Mouse (Mus musculus) limb, embryonic 10.5 days (tissue): ENCODE results near the gene Tmem245. TPM values are rescaled to one million over a fixed set of nuclear protein-coding genes. Genes with fewer than 3 reads are reported as not detected.

ENCODE experiments used
- DNase-seq: peaks from one replicate; pipeline ENCODE4 v3.0.0-alpha.2; 2017; ENCODE audit warnings: low spot score
- H3K27ac ChIP-seq: fragments of 300-500 bp; sonication (generic); 2 replicates; pipeline ENCODE4 v1.5.1; 2016; ENCODE audit warnings: mild to moderate bottlenecking
- H3K27me3 ChIP-seq: fragments of 300-500 bp; sonication (generic); 2 replicates; pipeline ENCODE4 v1.6.1; 2016; ENCODE audit warnings: low read depth, mild to moderate bottlenecking; ENCODE audit not compliant: poor library complexity, severe bottlenecking
- H3K36me3 ChIP-seq: fragments of 300-500 bp; sonication (generic); 2 replicates; pipeline ENCODE4 v1.6.1; 2016; ENCODE audit warnings: mild to moderate bottlenecking, moderate library complexity
- H3K4me1 ChIP-seq: fragments of 300-500 bp; sonication (generic); 2 replicates; pipeline ENCODE4 v1.6.1; 2016
- H3K4me3 ChIP-seq: fragments of 300-500 bp; sonication (generic); 2 replicates; pipeline ENCODE4 v1.5.1; 2016; ENCODE audit warnings: mild to moderate bottlenecking, moderate library complexity
- H3K9me3 ChIP-seq: fragments of 300-500 bp; sonication (generic); replicated peaks from 2 replicates; pipeline ENCODE4 v1.6.1; 2016; ENCODE audit warnings: mild to moderate bottlenecking
- WGBS: fragments of 180-500 bp; shearing (Covaris S2); methylation state at CpG from one replicate; pipeline ENCODE4 v1.1.7; 2016; 5-methylcytosine and 5-hydroxymethylcytosine counted together
- polyA plus RNA-seq: library from polyadenylated mRNA; unstranded; fragments of >200 nt; fragmentation: Nextera tagmentation; extraction: Ambion mirVana; gene quantifications from 2 replicates; pipeline ENCODE4 v1.2.1, GENCODE M21; 2016

The Tmem245 gene
- polyA plus RNA-seq = 13.6 and 14.7 TPM in 2 replicates

DNA sequence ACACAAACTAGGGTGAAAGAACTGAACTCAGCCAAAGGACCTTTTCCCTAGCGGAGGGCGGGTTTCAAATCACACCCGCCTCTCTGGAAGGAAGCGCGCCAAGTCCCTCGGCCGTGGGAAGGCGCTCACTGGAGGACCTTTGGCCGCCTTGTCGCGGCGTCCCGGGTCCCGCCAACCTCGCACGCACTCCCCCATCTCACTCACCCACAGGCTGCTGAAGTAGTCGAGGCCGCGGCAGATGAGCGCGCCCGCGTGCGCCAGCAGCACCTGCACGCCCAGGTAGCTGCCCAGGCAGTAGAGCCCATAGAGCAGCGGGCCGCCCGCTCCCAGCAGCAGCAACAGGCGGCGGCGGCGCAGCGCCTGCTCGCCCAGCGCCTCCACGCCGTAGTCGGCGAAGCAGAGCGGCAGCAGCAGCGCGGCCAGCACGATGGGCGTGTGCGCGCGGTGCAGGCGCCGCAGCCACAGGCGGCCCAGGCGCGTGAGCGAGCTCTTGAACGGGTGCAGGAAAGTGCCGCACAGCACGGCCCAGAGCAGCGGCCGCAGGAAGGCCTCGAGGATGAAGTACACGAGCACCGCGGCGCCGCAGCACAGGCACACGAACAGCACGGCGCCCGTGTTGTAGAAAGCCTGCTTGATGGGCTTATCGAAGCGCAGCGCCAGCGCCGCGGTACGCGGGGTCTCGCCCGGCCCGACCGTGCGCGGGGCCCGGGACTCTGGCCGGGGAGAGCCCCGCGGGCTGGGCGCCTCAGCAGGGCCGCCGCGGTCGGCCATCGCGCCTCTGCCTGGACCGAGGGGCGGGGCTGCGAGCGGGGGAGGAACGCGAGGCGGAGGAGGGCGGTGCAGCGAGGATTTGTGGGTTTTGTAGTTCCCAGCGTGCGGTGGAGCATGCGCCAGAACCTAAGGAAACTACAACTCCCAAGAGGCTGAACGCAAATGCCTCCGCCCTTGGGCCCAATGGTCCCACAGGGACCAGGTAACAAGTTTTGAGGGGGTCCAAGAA lies at the start of gene Tmem245:
TSS of gene Tmem245 (minus strand) at position 797 of the 1,000 bp plus-strand sequence.
- peak within 1 kb of the TSS; percentile 96 for H3K27ac ChIP-seq
- H3K36me3 ChIP-seq = no peaks in the 10 kb centered on the region
- peak within 1 kb of the TSS; percentile 88 for H3K4me3 ChIP-seq
- H3K4me1 ChIP-seq = peaks cover 38% of the 10 kb centered on the region
- peak; percentile 95 for DNase-seq
- WGBS = under 1% methylated on average over 106 of the region's 107 CpGs
- no peaks in the 10 kb centered on the region for H3K9me3 ChIP-seq
- H3K27me3 ChIP-seq = no peaks in the 10 kb centered on the region

DNA sequence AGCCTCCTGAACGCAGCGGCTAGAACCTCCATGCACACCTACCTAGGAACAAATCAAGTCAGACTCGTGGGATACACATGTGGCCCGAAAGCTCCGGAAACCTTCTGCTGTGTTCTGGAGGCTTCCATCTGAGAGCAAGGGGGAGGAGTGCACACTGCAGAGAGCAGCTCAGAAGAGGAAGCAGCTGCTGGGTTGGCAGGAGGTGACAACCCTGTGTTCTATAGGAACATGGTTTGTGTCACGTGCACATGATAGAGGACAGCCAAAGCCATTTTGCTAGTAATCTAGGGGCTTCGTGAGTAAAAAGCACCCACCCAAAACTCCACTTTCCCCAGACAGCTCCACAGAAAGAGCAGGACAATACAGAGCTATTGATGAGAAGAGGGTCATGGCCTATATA lies 46.1 kb upstream of the Tmem245 start:
- Histone ChIP-seq H3K4me1 (peaks cover 13% of the 10 kb centered on the region), H3K4me3 (no peak overlapping the region), H3K27ac (no peak overlapping the region), H3K27me3 (peaks cover 51% of the 10 kb centered on the region), H3K36me3 (no peaks in the 10 kb centered on the region), H3K9me3 (no peaks in the 10 kb centered on the region)
- DNase-seq = no peak
- WGBS = 90% methylated on average over 7 of the region's 7 CpGs

DNA sequence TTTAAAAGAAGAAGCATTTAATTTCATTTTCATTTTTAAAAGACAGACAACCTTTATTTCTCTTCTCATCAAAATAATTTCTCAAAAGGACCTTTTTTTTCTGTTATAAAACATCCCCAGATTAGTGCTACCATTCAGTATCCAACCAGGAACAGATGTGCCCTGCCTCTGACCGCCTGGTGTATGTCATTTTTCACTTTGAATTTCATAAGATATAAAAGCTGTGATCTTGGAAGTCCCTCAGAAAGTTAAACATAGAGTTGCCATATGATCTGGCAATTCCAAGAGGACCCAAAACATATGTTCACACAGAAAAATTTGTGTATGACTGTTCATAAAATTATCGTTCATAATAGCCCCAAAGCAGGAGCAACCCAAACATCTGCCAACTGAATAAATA lies 44.7 kb upstream of the Tmem245 start:
- DNase-seq = no peak
- peaks cover 13% of the 10 kb centered on the region for H3K4me1 ChIP-seq
- 81% methylated on average over 2 of the region's 2 CpGs for WGBS
- H3K9me3 ChIP-seq = no peaks in the 10 kb centered on the region
- peaks cover 64% of the 10 kb centered on the region for H3K27me3 ChIP-seq
- H3K36me3 ChIP-seq = no peaks in the 10 kb centered on the region
- no peak overlapping the region for H3K27ac ChIP-seq
- H3K4me3 ChIP-seq = no peak overlapping the region

DNA sequence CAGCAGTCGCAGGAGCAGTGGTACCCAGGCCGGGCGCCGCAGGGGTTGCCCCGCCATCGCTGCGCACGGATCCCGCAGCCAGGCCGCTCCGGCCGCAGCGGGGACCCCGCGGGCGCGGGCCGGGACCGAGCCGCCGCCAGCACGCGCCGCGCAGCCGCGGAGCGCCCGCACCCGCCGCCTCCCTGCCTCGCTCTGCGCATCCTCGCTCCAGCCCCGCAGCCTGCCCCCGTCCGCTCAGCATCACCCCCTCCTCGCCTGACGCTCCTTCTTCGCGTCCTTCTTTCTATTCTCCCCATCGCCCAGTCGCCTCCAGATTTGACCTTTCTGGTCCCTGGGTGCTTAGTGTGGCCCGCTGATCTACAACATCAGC lies 43.0 kb upstream of the Tmem245 start, which contains the start of gene Frrs1l:
TSS of gene Frrs1l (minus strand) at position 177 of the 370 bp plus-strand sequence.
- under 1% methylated on average over 44 of the region's 44 CpGs for WGBS
- DNase-seq = no peak

DNA sequence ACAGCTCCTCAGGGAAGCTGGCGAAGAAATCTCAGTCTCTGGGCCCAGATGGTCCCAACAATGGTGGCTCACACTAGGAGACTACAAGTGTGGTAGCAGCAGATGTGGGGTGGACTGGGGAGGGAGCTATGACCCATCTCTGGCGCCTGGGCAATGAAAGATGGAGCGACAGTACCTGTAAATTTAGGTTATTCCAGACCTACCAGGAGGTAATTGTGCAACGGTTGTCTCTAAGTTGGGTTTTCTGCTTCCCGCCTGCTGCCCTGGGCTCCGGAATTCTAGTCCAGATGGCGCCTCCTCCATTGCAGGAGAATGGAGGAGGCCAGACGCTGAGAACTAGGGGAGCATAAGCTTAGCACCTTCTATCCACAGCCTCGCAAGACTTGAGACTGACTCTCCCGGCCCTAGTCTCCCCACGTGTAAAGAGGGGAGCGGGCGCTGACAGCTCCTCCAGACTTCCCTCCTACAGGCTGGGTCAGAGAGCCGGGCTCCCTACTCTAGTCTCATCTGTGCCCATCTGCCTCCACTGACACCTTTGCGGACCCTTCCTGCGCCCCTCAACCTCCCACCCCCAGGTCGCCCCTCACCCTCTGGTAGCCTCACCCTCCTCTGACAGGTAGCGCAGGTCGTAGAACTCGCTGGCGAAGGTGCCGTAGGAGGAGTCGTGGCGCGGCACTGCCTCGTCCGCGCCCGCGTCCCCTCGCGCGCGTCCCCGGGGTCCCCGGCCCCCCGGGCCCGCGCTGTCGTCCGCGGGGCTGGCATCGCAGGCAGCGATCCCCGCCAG lies 42.4 kb upstream of the Tmem245 start:
- Histone ChIP-seq H3K4me3 (peak overlapping the region; percentile 76), H3K27me3 (peaks cover 66% of the 10 kb centered on the region), H3K4me1 (peaks cover 13% of the 10 kb centered on the region), H3K36me3 (no peaks in the 10 kb centered on the region), H3K9me3 (no peaks in the 10 kb centered on the region), H3K27ac (peak overlapping the region; percentile 78)
- 3% methylated on average over 45 of the region's 45 CpGs for WGBS
- DNase-seq = peak; percentile 53

More for the DNA sequence above, 43.0 kb upstream of the Tmem245 start, which contains the start of gene Frrs1l:
- Histone ChIP-seq H3K4me3 (peak within 1 kb of the TSS; percentile 76), H3K27ac (peak within 1 kb of the TSS; percentile 78), H3K9me3 (no peaks in the 10 kb centered on the region), H3K4me1 (peaks cover 13% of the 10 kb centered on the region), H3K27me3 (peaks cover 66% of the 10 kb centered on the region), H3K36me3 (no peaks in the 10 kb centered on the region)

DNA sequence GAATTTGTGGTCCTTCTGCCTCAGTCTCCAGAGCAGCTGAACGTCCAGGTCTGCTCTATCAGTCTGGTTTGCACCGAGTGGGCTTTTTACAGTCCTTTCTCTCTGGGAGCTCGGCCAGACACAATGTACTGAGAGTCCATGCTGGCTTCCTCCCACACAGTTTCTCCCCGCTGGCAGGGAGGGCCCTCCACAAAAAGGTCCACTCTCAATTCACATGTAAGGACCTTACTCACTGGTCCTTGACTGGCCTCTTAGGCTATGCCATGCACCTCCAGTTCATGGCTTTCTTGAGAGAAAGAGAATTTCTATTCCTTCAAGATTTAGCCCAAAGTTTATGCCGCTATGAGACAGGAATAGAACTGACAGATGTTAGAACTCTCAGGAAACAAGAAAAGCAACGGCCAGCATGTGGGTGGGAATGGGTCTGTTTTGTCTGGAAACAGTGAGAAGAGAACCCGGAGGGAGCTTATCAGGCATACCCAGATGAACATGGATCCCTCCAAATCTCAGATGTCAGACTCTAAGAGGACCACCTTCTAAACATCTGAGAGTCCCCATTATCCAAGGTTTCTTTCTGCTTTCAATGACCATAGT lies 18.4 kb upstream of the Tmem245 start:
- no peaks in the 10 kb centered on the region for H3K9me3 ChIP-seq
- no peaks in the 10 kb centered on the region for H3K36me3 ChIP-seq
- DNase-seq = no peak
- H3K27me3 ChIP-seq = no peaks in the 10 kb centered on the region
- H3K4me3 ChIP-seq = no peak overlapping the region
- 85% methylated on average over 7 of the region's 7 CpGs for WGBS
- H3K4me1 ChIP-seq = no peaks in the 10 kb centered on the region
- no peak overlapping the region for H3K27ac ChIP-seq

DNA sequence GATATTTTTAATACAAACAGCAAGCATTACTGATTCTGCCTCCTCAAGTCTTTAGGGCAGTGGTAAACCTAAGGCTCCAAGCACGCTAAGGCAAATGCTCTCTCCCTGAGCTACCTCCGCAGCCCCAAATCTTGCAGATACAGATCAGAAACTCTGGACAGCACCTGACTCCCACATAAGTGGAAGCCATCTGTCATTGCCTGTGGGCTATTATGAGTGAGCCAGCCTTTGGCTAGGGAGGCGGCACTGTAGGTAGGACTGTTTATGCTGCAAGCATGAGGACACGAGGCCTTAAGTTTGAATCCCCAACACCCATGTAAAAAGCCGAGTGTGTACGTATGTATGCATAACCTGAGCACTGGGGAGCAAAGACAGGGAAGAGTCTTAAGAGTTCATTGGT lies 16.4 kb upstream of the Tmem245 start:
- H3K36me3 ChIP-seq = no peaks in the 10 kb centered on the region
- no peak for DNase-seq
- WGBS = 88% methylated on average over 6 of the region's 6 CpGs
- H3K27me3 ChIP-seq = no peaks in the 10 kb centered on the region
- no peaks in the 10 kb centered on the region for H3K4me1 ChIP-seq
- H3K9me3 ChIP-seq = no peaks in the 10 kb centered on the region
- no peak overlapping the region for H3K4me3 ChIP-seq
- no peak overlapping the region for H3K27ac ChIP-seq

DNA sequence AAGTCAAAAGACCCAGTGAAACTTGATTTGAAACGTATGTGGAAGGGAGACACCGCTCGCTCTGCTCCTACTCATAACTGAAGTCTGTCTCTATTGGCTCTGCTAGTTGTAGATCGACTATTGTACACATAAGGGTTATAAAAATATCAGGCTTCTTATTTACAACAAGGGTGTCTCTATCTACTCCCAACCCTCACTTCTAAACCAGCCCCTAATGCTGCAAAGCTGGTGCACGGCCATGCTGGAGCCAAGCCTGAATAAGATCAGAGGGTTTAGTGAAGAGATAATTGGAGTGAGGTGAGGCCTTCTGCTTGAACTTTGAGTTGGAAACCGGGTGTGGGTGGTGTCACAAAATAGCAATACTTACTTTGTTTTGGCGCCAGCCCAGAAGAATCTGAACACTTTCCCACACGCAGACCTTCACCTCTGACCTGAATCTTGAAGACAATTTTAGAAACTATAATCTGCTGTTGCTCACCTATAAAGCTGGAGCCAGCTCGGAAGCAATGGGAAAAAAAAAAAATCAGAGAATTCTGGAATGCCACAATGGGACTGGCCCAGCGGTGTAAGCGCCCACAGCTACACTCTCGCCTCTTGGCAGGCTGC lies 14.2 kb upstream of the Tmem245 start:
- Histone ChIP-seq H3K27me3 (no peaks in the 10 kb centered on the region), H3K9me3 (no peaks in the 10 kb centered on the region), H3K4me1 (0 out of 2 replicates have a peak, but pooled peaks cover 4% of the 10 kb centered on the region), H3K4me3 (no peak overlapping the region), H3K27ac (no peak overlapping the region), H3K36me3 (no peaks in the 10 kb centered on the region)
- WGBS = 92% methylated on average over 12 of the region's 12 CpGs
- no peak for DNase-seq

DNA sequence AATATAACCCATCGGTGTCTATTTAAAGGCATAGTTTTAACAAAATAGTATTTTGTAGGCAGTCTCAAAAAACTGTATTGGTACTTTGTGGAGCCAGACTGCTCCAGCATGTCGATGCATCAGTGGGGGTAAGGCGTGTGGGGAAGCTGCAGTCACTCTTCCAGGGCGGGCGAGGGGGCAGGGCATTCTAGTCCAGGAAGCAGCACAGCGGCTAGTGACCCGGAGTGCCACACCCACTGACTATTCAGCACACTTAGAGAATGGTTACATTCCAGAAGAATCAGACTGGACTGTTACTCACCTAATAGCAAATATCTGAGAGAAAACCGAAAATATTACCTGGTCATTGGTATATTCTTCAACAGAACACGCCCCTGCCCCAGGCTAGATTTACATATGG lies 10.3 kb upstream of the Tmem245 start:
- H3K27ac ChIP-seq = no peak overlapping the region
- WGBS = 71% methylated on average over 9 of the region's 9 CpGs
- DNase-seq = no peak
- no peak overlapping the region for H3K4me3 ChIP-seq
- no peaks in the 10 kb centered on the region for H3K27me3 ChIP-seq
- H3K9me3 ChIP-seq = no peaks in the 10 kb centered on the region
- H3K4me1 ChIP-seq = 0 out of 2 replicates have a peak, but pooled peaks cover 4% of the 10 kb centered on the region
- no peaks in the 10 kb centered on the region for H3K36me3 ChIP-seq

DNA sequence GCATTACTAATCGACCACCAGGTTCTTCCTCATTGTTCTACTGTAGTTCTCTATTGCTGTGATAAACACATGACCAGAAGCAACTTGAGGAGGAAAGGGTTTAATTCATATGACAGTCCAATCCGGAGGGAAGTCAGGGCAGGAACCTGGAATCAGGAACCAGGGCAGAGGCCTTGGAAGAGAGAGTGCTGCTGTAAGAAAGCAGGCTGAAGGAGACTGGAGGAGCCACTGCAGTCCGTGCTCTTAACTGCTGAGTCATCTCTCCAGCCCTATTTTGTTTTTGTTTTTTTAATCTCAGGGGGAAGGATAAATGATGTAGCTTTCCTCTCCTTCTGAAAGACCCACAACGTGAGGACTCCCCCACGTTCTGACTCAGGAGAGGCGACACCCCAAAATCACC lies 6.0 kb upstream of the Tmem245 start:
- Histone ChIP-seq H3K4me3 (no peak overlapping the region), H3K4me1 (peaks cover 4% of the 10 kb centered on the region; the same call in 1 of the 2 replicates), H3K36me3 (no peaks in the 10 kb centered on the region), H3K9me3 (no peaks in the 10 kb centered on the region), H3K27me3 (no peaks in the 10 kb centered on the region), H3K27ac (no peak overlapping the region)
- WGBS = 72% methylated on average over 6 of the region's 6 CpGs
- no peak for DNase-seq

DNA sequence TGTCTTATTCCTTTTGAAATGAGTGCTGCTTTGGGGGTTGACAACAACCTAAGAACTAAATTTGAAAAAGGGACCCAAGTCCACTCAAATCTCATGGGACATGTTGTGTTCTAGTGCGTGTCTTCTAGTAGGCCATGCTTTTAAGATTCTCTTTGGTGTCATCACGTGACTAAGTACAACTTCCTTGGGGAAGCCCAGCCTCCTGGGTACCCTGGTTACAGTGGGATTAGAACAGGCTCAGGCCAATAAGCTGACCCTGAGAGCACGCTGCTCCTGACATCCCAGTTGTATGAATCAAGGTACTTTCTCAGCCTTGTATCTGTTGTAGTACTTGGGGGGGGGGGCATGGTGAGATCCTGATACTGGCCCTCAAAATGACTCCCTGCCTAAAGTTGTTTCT lies 4.5 kb upstream of the Tmem245 start:
- no peaks in the 10 kb centered on the region for H3K9me3 ChIP-seq
- no peaks in the 10 kb centered on the region for H3K36me3 ChIP-seq
- DNase-seq = no peak
- H3K4me1 ChIP-seq = peaks cover 7% of the 10 kb centered on the region
- no peak overlapping the region for H3K4me3 ChIP-seq
- H3K27me3 ChIP-seq = no peaks in the 10 kb centered on the region
- 87% methylated on average over 3 of the region's 3 CpGs for WGBS
- H3K27ac ChIP-seq = no peak overlapping the region

DNA sequence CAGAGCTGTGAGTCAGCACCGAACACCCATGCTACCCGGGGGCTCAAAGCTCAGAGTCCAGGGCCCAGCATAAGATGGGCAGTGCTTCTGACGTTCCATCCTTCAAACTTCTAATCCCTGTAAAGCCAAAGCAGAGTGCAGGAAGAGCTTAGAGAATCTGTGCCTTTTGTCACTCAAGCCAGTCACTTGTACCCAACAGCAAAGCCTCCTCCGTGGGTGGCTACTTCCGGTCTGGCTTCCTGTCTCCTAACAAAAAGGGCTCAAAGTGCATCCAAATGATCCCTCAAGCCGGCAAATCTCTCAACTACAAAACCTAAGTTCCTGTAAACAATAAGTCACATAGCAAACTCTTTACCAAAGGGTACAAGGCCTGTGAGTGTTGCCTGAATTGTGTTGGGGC lies 2.3 kb upstream of the Tmem245 start:
- Histone ChIP-seq H3K36me3 (no peaks in the 10 kb centered on the region), H3K9me3 (no peaks in the 10 kb centered on the region), H3K27me3 (no peaks in the 10 kb centered on the region), H3K4me3 (no peak overlapping the region), H3K27ac (no peak overlapping the region), H3K4me1 (peaks cover 21% of the 10 kb centered on the region)
- DNase-seq = no peak
- 87% methylated on average over 6 of the region's 6 CpGs for WGBS
